Mouse (Mus musculus): ENCODE measurements around the gene Gm5965. TPM values are rescaled to one million over a fixed set of nuclear protein-coding genes. Genes with fewer than 3 reads are reported as not detected.

Gene Gm5965
- polyA plus RNA-seq, 1 experiment from 2014 or later: not detected

DNA sequence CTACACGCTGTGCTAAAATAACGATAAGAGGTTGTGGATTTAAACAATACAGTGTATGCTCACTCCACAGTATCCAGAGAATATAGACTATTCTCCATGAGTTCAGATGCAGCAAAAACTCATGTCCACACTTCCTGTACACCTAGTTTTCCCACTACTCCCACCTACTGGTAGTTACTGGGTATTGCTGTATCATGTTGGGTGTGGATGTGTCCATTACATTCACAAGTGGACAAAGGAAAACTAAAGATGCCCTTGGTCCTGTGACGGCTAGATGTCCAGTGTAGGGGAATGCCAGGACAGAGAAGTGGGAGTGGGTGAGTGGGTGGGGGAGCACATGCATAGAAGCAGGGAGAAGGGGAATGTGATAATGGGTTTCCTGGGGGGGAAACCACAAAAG, 46.0 kb downstream of the Gm5965 start:
- WGBS: 86% methylated on average over 3 of the region's 3 CpGs
- no peaks in the 10 kb centered on the region for H3K36me3 ChIP-seq
- H3K9ac ChIP-seq (replicated peaks): no peak overlapping the region
- ATAC-seq (ENCODE audit: insufficient number of reproducible peaks, insufficient read depth, low FRiP score, low TSS enrichment, low read depth): no peak
- H3K4me2 ChIP-seq: no peak overlapping the region
- no peaks in the 10 kb centered on the region; the same call in 1 of the 2 replicates for H3K27me3 ChIP-seq
- no peak overlapping the region for H3K27ac ChIP-seq
- H3K9me3 ChIP-seq: no peaks in the 10 kb centered on the region
- no peak overlapping the region for H3K4me3 ChIP-seq (replicated peaks)
- no peaks in the 10 kb centered on the region for H3K4me1 ChIP-seq (replicated peaks)

GRCm38 (mm10) chr16:88826095-88826652, 48.5 kb downstream of the Gm5965 start, which contains the start of gene Krtap14:
Gene Krtap14 (minus strand): TSS chr16:88826145.
- Histone ChIP-seq H3K27me3 (no peaks in the 10 kb centered on the region), H3K27ac (no peak within 1 kb of the TSS), H3K4me1 (replicated peaks) (no peaks in the 10 kb centered on the region), H3K36me3 (no peaks in the 10 kb centered on the region), H3K4me2 (no peak within 1 kb of the TSS), H3K4me3 (replicated peaks) (no peak within 1 kb of the TSS), H3K9ac (replicated peaks) (no peak within 1 kb of the TSS), H3K9me3 (no peaks in the 10 kb centered on the region)
- 45% methylated on average over 9 of the region's 9 CpGs for WGBS
- ATAC-seq (ENCODE audit: insufficient number of reproducible peaks, insufficient read depth, low FRiP score, low TSS enrichment, low read depth): no peak

- H3K27me3 ChIP-seq: no peaks in the 10 kb centered on the region
- 12% methylated on average over 3 of the region's 3 CpGs for WGBS
- H3K4me2 ChIP-seq: no peak overlapping the region
- no peaks in the 10 kb centered on the region for H3K9me3 ChIP-seq
- no peak overlapping the region for H3K27ac ChIP-seq
- H3K36me3 ChIP-seq: no peaks in the 10 kb centered on the region
- no peak for ATAC-seq (ENCODE audit: insufficient number of reproducible peaks, insufficient read depth, low FRiP score, low TSS enrichment, low read depth)
- no peak overlapping the region for H3K9ac ChIP-seq (replicated peaks)
- no peaks in the 10 kb centered on the region for H3K4me1 ChIP-seq (replicated peaks)
- no peak overlapping the region for H3K4me3 ChIP-seq (replicated peaks)
Measured at GRCm38 (mm10) chr16:88826978-88827377, 49.3 kb downstream of the Gm5965 start.

Other genes starting within 250 kb of the Gm5965 start
- gene Cldn8, start 214.7 kb upstream of the Gm5965 start, polyA plus RNA-seq (2016; fragmentation: Nextera tagmentation; extraction: Ambion mirVana): 2.8 and 3.6 TPM in 2 replicates
- not detected in 2 replicates for gene Krtap24-1, start 165.6 kb upstream of the Gm5965 start, polyA plus RNA-seq (2016; fragmentation: Nextera tagmentation; extraction: Ambion mirVana)
- not detected in 2 replicates for gene 2310079G19Rik, start 150.2 kb upstream of the Gm5965 start, polyA plus RNA-seq (2016; fragmentation: Nextera tagmentation; extraction: Ambion mirVana)
- not detected in 2 replicates for gene Krtap26-1, start 130.1 kb upstream of the Gm5965 start, polyA plus RNA-seq (2016; fragmentation: Nextera tagmentation; extraction: Ambion mirVana)
- not detected in 2 replicates for gene Krtap27-1, start 106.2 kb upstream of the Gm5965 start, polyA plus RNA-seq (2016; fragmentation: Nextera tagmentation; extraction: Ambion mirVana)
- gene 2310061N02Rik, start 69.9 kb upstream of the Gm5965 start, polyA plus RNA-seq (2016; fragmentation: Nextera tagmentation; extraction: Ambion mirVana): not detected in 2 replicates
- gene Krtap13-1, start 49.0 kb upstream of the Gm5965 start, polyA plus RNA-seq (2016; fragmentation: Nextera tagmentation; extraction: Ambion mirVana): not detected in 2 replicates
- gene Krtap13, start 26.3 kb upstream of the Gm5965 start, polyA plus RNA-seq (2016; fragmentation: Nextera tagmentation; extraction: Ambion mirVana): not detected in 2 replicates
- gene 2310034C09Rik, start 19.0 kb upstream of the Gm5965 start, polyA plus RNA-seq (2016; fragmentation: Nextera tagmentation; extraction: Ambion mirVana): not detected in 2 replicates
- gene 2310057N15Rik, start 3.7 kb upstream of the Gm5965 start, polyA plus RNA-seq (2016; fragmentation: Nextera tagmentation; extraction: Ambion mirVana): not detected in 2 replicates
- not detected in 2 replicates for gene Gm20741, start 34.3 kb downstream of the Gm5965 start, polyA plus RNA-seq (2016; fragmentation: Nextera tagmentation; extraction: Ambion mirVana)
- 0.25 and 0.26 TPM in 2 replicates for gene Krtap15, start 42.3 kb downstream of the Gm5965 start, polyA plus RNA-seq (2016; fragmentation: Nextera tagmentation; extraction: Ambion mirVana)
- not detected in 2 replicates for gene Krtap14, start 48.2 kb downstream of the Gm5965 start, polyA plus RNA-seq (2016; fragmentation: Nextera tagmentation; extraction: Ambion mirVana)
- not detected in 2 replicates for gene Krtap19-1, start 91.5 kb downstream of the Gm5965 start, polyA plus RNA-seq (2016; fragmentation: Nextera tagmentation; extraction: Ambion mirVana)
- not detected in 2 replicates for gene Krtap19-2, start 96.4 kb downstream of the Gm5965 start, polyA plus RNA-seq (2016; fragmentation: Nextera tagmentation; extraction: Ambion mirVana)
- not detected in 2 replicates for gene Krtap19-3, start 100.1 kb downstream of the Gm5965 start, polyA plus RNA-seq (2016; fragmentation: Nextera tagmentation; extraction: Ambion mirVana)
- gene Krtap19-4, start 107.2 kb downstream of the Gm5965 start, polyA plus RNA-seq (2016; fragmentation: Nextera tagmentation; extraction: Ambion mirVana): not detected in 2 replicates
- not detected in 2 replicates for gene Krtap19-5, start 118.6 kb downstream of the Gm5965 start, polyA plus RNA-seq (2016; fragmentation: Nextera tagmentation; extraction: Ambion mirVana)
- not detected in 2 replicates for gene Krtap19-9b, start 154.4 kb downstream of the Gm5965 start, polyA plus RNA-seq (2016; fragmentation: Nextera tagmentation; extraction: Ambion mirVana)
- gene Krtap16-3, start 185.0 kb downstream of the Gm5965 start, polyA plus RNA-seq (2016; fragmentation: Nextera tagmentation; extraction: Ambion mirVana): not detected in 2 replicates
- not detected in 2 replicates for gene Krtap22-2, start 232.9 kb downstream of the Gm5965 start, polyA plus RNA-seq (2016; fragmentation: Nextera tagmentation; extraction: Ambion mirVana)
- not detected in 2 replicates for gene Gm10229, start 237.4 kb downstream of the Gm5965 start, polyA plus RNA-seq (2016; fragmentation: Nextera tagmentation; extraction: Ambion mirVana)